Mouse (Mus musculus): Measurements from ENCODE around the gene Tex46. TPM values are rescaled to one million over a fixed set of nuclear protein-coding genes. Genes with fewer than 3 reads are reported as not detected.

Gene Tex46
- polyA plus RNA-seq, 1 experiment from 2014 or later, result not detected

DNA sequence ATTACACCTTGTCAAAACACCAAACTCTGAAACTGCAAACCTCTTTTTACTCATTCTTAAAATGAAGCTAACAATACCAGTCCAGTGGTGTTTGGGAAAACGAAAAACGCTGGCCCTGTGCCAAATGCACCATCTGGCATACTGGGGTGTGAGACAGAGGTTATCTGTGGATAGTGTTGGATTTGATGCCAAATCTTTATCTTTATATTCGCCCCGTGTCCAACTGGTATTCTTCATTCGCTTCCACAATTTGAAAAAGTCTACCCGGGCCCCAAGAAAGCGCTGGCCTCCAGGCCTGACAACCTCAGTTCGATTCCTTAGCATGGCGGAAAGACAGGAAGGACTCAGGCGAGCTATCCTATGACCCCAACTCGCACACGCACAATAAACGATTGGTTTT is 8.8 kb upstream of the Tex46 start:
- peak; percentile 61 for DNase-seq (ENCODE audit: low spot score)
- peaks cover 26% of the 10 kb centered on the region for H3K36me3 ChIP-seq
- peak overlapping the region; percentile 100 for H3K4me3 ChIP-seq
- H3K27ac ChIP-seq, result peak overlapping the region; percentile 100
- peaks cover 12% of the 10 kb centered on the region for H3K4me1 ChIP-seq
- H3K27me3 ChIP-seq (ENCODE audit: low read depth, poor library complexity, severe bottlenecking), result no peaks in the 10 kb centered on the region
- 6% methylated on average over 13 of the region's 13 CpGs for WGBS
- H3K9me3 ChIP-seq (replicated peaks), result no peaks in the 10 kb centered on the region

GRCm38 (mm10) chr4:136602018-136602554 is 8.2 kb upstream of the Tex46 start:
- under 1% methylated on average over 68 of the region's 68 CpGs for WGBS
- H3K4me1 ChIP-seq, result peaks cover 12% of the 10 kb centered on the region
- peak; percentile 79 for DNase-seq (ENCODE audit: low spot score)
- H3K9me3 ChIP-seq (replicated peaks), result no peaks in the 10 kb centered on the region
- H3K4me3 ChIP-seq, result peak overlapping the region; percentile 100
- H3K27me3 ChIP-seq (ENCODE audit: low read depth, poor library complexity, severe bottlenecking), result no peaks in the 10 kb centered on the region
- H3K36me3 ChIP-seq, result peaks cover 26% of the 10 kb centered on the region
- peak overlapping the region; percentile 100 for H3K27ac ChIP-seq

DNA sequence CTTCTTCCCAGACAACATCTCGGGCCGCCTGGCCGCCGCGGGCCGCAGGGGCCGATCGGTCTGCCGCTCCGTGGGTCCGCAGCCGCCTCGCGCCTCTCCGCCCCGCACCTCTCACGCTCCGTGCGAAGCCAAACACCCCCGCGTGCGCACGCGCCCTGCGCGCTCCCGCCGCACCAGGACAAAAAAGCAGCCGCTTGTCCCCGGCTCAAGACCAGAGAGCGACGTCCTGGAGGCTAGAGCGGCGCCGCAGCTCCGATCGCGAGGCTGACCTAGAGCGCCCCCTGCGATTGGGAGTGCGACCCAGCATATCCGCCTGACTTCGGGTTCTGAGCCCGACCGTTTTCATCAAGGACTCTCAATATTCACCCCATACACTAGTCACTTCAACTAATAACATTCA is 7.7 kb upstream of the Tex46 start, which contains the start of gene Kdm1a:
Gene Kdm1a, minus strand, starts transcription at position 156 of the 400 bp plus-strand sequence.
- peak within 1 kb of the TSS; percentile 100 for H3K4me3 ChIP-seq
- H3K27ac ChIP-seq, result peak within 1 kb of the TSS; percentile 100
- H3K27me3 ChIP-seq (ENCODE audit: low read depth, poor library complexity, severe bottlenecking), result no peaks in the 10 kb centered on the region
- under 1% methylated on average over 36 of the region's 45 CpGs for WGBS
- no peaks in the 10 kb centered on the region for H3K9me3 ChIP-seq (replicated peaks)
- peaks cover 26% of the 10 kb centered on the region for H3K36me3 ChIP-seq
- peak; percentile 99 for DNase-seq (ENCODE audit: low spot score)
- H3K4me1 ChIP-seq, result peaks cover 12% of the 10 kb centered on the region

DNA sequence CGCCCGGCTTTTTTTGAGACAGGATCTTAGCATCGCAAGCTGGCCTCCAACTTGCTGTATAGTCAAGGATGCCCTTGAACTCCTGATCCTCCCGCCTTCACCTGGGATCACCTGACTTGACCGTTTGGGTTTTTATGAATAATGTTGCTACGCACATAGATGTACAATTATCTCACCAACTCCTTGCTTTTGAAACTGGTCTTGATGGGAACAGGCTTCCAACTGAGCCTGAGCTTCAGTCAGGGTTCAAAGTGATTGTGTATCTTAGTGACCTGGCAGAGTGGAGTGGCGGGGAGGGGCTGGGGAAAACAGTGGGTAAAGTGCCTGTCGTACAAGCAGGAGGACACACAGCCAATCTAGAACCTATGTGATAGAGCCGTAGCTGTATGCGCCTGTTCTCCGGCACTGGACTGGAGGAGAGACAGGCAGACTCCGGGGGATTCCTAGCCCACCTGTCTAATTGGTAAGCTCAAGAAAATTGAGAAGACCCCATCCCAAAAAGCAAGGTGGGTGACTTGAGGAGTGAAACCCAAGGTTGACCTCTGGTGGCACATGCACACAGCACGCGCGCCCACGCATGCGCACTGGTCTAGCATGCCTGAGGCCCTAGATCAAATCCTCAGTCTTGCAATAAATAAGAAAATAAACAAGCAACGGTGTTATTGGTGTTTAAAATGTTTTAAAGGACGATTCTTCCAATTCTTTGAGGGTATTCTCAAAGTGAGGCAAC is 4.3 kb upstream of the Tex46 start:
- H3K4me1 ChIP-seq, result peaks cover 5% of the 10 kb centered on the region
- WGBS, result 91% methylated on average over 19 of the region's 19 CpGs
- DNase-seq (ENCODE audit: low spot score), result no peak

DNA sequence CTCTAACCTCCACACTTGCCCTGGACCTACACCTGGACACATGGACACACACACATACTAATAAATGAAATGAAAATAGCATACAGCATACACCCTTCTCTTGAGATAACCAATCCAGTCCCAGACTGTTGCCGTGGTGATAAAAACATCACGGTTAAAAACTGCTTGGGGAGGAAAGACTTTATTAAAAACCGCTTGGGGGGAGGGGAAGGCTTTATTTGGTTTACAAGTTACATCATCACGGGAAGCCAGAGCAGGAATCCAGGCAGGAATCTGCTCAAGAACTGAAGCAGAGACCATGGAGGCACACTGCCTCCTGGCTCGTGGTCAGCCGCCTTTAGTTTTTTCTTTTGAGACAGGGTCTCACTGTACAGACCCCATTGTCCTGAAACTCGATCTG is 3.4 kb downstream of the Tex46 start:
- no peak for DNase-seq (ENCODE audit: low spot score)
- WGBS, result 76% methylated on average over 7 of the region's 7 CpGs
- no peaks in the 10 kb centered on the region for H3K36me3 ChIP-seq
- no peaks in the 10 kb centered on the region for H3K9me3 ChIP-seq (replicated peaks)
- no peak overlapping the region for H3K27ac ChIP-seq
- no peak overlapping the region for H3K4me3 ChIP-seq
- 0 out of 2 replicates have a peak, but pooled peaks cover 2% of the 10 kb centered on the region for H3K27me3 ChIP-seq (ENCODE audit: low read depth, poor library complexity, severe bottlenecking)
- H3K4me1 ChIP-seq, result peaks cover 3% of the 10 kb centered on the region; the same call in 1 of the 2 replicates

More for the DNA sequence above, 4.3 kb upstream of the Tex46 start:
- no peak overlapping the region for H3K27ac ChIP-seq
- H3K27me3 ChIP-seq (ENCODE audit: low read depth, poor library complexity, severe bottlenecking), result 0 out of 2 replicates have a peak, but pooled peaks cover 2% of the 10 kb centered on the region
- H3K4me3 ChIP-seq, result no peak overlapping the region
- no peaks in the 10 kb centered on the region for H3K36me3 ChIP-seq
- H3K9me3 ChIP-seq (replicated peaks), result no peaks in the 10 kb centered on the region

- H3K27ac ChIP-seq, result no peak overlapping the region
- peaks cover 5% of the 10 kb centered on the region; the same call in 1 of the 2 replicates for H3K27me3 ChIP-seq (ENCODE audit: low read depth, poor library complexity, severe bottlenecking)
- no peak overlapping the region for H3K4me3 ChIP-seq
- WGBS, result 0% methylated on average over 1 of the region's 1 CpGs
- no peak for DNase-seq (ENCODE audit: low spot score)
- no peaks in the 10 kb centered on the region for H3K9me3 ChIP-seq (replicated peaks)
- H3K4me1 ChIP-seq, result peaks cover 12% of the 10 kb centered on the region
- no peaks in the 10 kb centered on the region for H3K36me3 ChIP-seq
Measured at GRCm38 (mm10) chr4:136621336-136621735, 11.1 kb downstream of the Tex46 start.

DNA sequence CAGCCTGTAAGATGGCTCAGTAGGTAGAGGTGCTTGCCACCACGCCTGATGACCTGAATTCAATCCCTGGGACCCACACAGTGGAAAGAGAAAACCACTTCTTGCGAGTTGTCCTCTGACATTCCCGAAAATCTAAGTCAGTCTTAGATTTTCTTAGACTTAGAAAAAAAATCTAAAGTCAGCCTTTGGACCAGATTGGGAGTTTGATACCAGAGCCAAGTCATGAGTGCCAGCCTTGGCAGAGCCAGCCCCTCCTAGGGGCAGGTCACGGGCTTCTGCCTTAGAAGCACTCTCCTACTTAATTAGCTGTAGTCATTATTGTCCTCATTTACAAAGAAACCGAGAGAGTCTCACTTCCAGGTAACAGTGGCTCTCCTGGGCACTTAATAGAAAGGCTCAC is 11.7 kb downstream of the Tex46 start:
- WGBS, result 56% methylated on average over 5 of the region's 5 CpGs
- Histone ChIP-seq H3K4me1 (peaks cover 12% of the 10 kb centered on the region), H3K27ac (no peak overlapping the region), H3K9me3 (replicated peaks) (no peaks in the 10 kb centered on the region), H3K27me3 (ENCODE audit: low read depth, poor library complexity, severe bottlenecking) (peaks cover 5% of the 10 kb centered on the region; the same call in 1 of the 2 replicates), H3K36me3 (no peaks in the 10 kb centered on the region), H3K4me3 (no peak overlapping the region)
- DNase-seq (ENCODE audit: low spot score), result no peak

DNA sequence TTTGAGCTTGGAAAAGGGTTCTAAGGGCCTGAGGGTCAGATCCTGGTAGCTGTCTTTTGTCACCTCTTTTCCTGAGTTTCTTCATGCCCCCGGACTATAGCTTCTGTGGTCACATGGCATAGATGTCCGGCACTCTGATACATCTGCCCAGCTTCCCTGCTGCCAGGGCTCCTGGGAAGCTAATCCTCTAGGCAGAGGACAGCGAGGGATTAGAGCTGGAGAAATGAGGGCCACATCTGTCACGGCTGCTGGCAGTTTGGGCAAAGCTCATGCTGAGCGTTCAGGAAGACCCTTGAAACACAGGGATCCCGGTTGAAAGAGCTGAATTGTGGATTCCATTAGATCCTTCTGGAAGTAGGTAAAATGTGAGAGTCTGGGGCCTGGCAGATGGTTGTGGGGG is 12.2 kb downstream of the Tex46 start, which contains the start of gene Lactbl1:
Gene Lactbl1, plus strand, starts transcription at position 234 of the 400 bp plus-strand sequence.
- DNase-seq (ENCODE audit: low spot score), result no peak
- Histone ChIP-seq H3K36me3 (no peaks in the 10 kb centered on the region), H3K4me1 (peaks cover 12% of the 10 kb centered on the region)

GRCm38 (mm10) chr4:136626590-136626989 is 16.4 kb downstream of the Tex46 start:
- H3K27me3 ChIP-seq (ENCODE audit: low read depth, poor library complexity, severe bottlenecking), result peaks cover 5% of the 10 kb centered on the region; the same call in 1 of the 2 replicates
- no peak for DNase-seq (ENCODE audit: low spot score)

More for the DNA sequence above, 12.2 kb downstream of the Tex46 start, which contains the start of gene Lactbl1:
- Histone ChIP-seq H3K27ac (no peak within 1 kb of the TSS), H3K4me3 (no peak within 1 kb of the TSS), H3K27me3 (ENCODE audit: low read depth, poor library complexity, severe bottlenecking) (peaks cover 5% of the 10 kb centered on the region; the same call in 1 of the 2 replicates), H3K9me3 (replicated peaks) (no peaks in the 10 kb centered on the region)
- WGBS, result 55% methylated on average over 6 of the region's 6 CpGs

DNA sequence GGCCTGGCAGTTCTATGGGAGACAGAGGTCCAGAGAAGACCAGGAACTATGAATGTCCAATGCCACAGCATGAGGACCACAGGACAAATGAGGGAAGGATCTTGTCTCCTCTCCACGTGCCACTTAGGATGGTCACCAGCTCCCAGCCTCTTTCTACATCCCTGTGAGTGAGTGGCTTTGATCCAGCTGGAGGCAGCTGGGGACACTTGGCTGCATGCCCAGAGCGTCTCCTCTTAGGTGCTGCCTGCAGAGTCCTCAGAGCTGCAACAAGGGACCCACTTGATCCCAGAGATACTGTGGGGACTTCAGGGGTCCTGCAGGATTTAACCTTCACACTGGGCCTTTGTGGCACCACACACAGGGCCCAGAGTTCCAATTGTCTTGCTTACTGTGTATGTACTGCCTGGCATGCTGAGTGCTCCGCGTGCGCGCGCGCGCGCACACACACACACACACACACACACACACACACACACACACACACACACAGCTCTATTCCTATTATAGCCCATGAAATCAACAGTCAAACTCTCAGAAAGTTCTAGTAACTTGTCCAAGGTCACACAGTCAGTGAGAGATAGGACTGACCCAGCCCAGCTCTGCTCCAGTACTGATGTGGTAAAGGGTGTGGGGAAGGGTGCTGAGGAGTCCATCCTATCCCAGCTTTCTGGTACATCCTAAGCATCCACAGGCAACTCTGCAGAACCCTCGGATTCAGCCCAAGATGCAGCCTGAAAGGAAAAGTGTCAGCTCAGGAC is 21.2 kb downstream of the Tex46 start:
- WGBS, result 87% methylated on average over 11 of the region's 11 CpGs
- Histone ChIP-seq H3K36me3 (no peaks in the 10 kb centered on the region), H3K4me3 (no peak overlapping the region), H3K27ac (no peak overlapping the region), H3K4me1 (no peaks in the 10 kb centered on the region), H3K27me3 (ENCODE audit: low read depth, poor library complexity, severe bottlenecking) (peaks cover 12% of the 10 kb centered on the region), H3K9me3 (replicated peaks) (no peaks in the 10 kb centered on the region)
- DNase-seq (ENCODE audit: low spot score), result no peak

More at GRCm38 (mm10) chr4:136626590-136626989, 16.4 kb downstream of the Tex46 start:
- H3K27ac ChIP-seq, result no peak overlapping the region
- no peak overlapping the region for H3K4me3 ChIP-seq
- 72% methylated on average over 6 of the region's 6 CpGs for WGBS
- H3K9me3 ChIP-seq (replicated peaks), result no peaks in the 10 kb centered on the region
- H3K4me1 ChIP-seq, result no peaks in the 10 kb centered on the region
- H3K36me3 ChIP-seq, result no peaks in the 10 kb centered on the region

- H3K36me3 ChIP-seq, result no peaks in the 10 kb centered on the region
- H3K27me3 ChIP-seq (ENCODE audit: low read depth, poor library complexity, severe bottlenecking), result peaks cover 56% of the 10 kb centered on the region
Measured at GRCm38 (mm10) chr4:136635995-136636394, 25.8 kb downstream of the Tex46 start.

DNA sequence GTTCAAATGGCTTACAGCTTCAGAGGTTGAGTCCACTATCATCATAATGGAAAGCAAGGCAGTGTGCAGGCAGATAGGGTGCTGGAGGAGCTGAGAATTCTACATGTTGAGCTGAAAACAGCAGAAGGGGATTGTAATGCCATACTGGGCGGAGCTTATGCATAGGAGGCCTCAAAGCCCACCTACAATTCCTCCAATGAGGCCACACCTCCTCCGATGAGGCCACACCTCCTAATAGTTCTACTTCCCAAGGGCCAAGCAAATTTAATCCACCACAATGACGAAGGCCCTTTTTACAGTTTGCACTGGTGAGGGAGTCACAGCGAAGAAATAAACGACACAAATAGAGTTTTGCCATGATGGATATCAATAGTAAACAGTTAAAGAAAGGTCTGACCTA is 26.3 kb downstream of the Tex46 start:
- Histone ChIP-seq H3K27me3 (ENCODE audit: low read depth, poor library complexity, severe bottlenecking) (peaks cover 56% of the 10 kb centered on the region), H3K4me3 (no peak overlapping the region), H3K4me1 (peaks cover 17% of the 10 kb centered on the region), H3K27ac (no peak overlapping the region), H3K9me3 (replicated peaks) (no peaks in the 10 kb centered on the region), H3K36me3 (no peaks in the 10 kb centered on the region)
- no peak for DNase-seq (ENCODE audit: low spot score)
- WGBS, result 52% methylated on average over 5 of the region's 5 CpGs

More at GRCm38 (mm10) chr4:136635995-136636394, 25.8 kb downstream of the Tex46 start:
- no peak overlapping the region for H3K4me3 ChIP-seq
- H3K4me1 ChIP-seq, result peaks cover 17% of the 10 kb centered on the region
- H3K9me3 ChIP-seq (replicated peaks), result no peaks in the 10 kb centered on the region
- DNase-seq (ENCODE audit: low spot score), result no peak
- H3K27ac ChIP-seq, result no peak overlapping the region

Measured in limb, embryonic 10.5 days (tissue).